Mouse (Mus musculus): ENCODE results near the gene Znrf3.

Gene Znrf3

DNA sequence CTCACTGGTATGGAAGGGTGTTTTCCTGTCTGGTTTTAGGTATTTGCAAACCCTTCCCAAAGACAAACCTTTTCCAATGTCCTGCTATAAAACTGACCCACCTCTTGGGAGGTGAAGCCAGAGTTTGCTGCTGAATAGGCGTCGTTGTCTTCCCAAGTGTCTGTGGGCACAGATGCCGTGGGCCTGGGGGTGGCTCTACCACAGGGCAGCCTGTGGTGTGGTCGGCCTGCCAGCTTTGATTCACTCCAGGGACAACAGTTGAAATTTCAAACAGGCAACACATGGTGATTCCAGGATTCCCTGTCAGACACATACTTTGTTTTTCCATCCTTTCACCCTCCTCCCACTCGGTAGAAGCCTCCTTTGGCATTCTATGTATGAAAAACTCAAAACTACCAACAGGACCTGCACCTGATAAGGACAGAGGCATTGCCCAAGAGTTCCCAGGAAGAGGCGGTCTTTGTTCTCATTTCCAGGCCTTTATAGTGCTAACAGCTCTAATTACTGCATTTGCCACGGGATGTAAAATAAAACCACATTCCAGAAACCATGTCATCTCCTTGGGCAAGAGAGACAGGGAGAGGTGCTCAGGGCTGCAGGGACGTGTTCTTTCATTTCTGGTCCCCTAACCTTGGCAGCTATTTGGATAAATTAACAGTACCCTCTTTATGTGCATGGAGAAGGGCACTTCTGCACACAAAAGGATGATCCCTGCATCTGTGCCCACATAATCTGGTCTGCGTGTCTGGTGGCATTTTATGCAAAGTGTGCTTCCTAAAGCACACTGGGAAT, 173.2 kb downstream of the Znrf3 start:
- no peak for DNase-seq (ENCODE audit: low spot score)

DNA sequence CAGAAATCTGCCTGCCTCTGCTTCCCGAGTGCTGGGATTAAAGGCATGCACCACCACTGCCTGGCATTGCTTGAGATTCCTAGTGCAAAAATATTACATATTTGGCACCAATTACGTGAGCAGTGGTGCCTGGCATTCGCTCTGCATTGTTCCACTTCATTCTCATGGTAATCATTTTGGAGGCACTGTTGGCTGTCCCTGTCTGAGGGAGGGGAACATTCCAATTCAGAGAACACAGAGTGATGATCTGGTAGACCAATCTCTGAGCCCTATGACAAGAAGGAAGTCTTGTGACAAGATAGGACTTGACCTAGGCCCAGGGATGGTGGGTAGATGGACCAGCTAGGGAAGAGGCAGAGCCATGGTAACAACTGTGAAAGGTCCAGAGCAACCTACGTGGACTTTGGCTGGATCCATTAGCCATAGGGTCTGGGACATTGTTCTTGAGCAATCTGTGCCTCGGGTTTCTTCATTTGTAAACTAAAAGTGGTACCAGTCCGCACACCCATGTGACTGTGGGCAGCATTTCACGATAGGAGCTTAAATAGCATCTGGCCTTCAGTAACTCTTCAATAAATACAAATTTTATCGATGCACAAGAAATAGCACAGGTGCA, 174.7 kb downstream of the Znrf3 start:
- no peak for DNase-seq (ENCODE audit: low spot score)

DNA sequence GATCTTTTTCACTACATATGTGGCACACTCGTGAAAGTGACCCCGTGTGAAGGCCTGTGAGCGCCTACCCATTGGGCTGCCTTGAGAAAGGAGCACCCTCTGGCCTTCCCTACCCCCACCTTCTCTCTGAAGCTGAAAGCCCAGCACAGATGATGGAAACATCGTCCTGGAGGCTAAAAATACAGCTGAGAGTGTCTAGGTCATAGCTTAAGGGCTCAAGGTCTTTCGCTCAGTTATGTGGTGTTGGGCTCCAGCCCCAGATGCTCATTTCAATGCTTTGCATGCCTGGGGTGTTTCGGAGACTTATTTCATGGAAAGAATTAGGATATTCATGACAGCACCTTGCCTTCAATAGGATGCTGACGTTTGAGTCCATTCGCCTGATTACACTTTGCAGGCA, 178.9 kb downstream of the Znrf3 start:
- DNase-seq (ENCODE audit: low spot score), result no peak

DNA sequence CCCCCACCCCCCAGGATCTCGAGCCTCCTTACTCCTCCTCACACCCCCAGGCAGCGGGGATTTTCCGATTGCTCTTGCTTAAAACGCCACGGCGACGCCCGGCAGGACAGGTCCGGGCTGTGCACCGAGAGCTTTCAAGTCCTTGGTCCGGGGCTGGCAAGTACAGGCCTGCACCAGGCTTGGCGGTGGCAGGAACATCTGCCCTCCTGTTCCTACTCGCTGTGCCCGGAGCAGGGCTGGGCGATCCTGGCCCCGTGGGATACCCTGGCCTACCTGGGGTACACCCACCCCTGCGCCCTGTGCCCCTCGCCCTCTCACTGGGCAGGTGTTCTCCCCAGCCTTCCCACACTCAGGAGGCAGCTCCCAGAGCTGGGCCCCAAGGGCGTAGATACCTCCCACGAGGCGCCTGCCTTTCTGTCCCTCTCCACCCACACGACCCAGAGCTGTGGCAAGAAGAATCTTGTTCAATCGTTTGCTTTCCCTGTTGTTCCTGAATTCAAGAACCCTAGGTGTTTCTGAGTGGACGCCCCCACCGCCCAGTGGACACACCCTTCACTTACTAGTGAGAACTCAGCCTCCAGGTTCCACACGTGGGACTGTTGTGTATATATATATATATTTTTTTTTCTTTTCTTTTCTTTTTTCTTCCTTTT, 181.4 kb downstream of the Znrf3 start:
- no peak for DNase-seq (ENCODE audit: low spot score)

DNA sequence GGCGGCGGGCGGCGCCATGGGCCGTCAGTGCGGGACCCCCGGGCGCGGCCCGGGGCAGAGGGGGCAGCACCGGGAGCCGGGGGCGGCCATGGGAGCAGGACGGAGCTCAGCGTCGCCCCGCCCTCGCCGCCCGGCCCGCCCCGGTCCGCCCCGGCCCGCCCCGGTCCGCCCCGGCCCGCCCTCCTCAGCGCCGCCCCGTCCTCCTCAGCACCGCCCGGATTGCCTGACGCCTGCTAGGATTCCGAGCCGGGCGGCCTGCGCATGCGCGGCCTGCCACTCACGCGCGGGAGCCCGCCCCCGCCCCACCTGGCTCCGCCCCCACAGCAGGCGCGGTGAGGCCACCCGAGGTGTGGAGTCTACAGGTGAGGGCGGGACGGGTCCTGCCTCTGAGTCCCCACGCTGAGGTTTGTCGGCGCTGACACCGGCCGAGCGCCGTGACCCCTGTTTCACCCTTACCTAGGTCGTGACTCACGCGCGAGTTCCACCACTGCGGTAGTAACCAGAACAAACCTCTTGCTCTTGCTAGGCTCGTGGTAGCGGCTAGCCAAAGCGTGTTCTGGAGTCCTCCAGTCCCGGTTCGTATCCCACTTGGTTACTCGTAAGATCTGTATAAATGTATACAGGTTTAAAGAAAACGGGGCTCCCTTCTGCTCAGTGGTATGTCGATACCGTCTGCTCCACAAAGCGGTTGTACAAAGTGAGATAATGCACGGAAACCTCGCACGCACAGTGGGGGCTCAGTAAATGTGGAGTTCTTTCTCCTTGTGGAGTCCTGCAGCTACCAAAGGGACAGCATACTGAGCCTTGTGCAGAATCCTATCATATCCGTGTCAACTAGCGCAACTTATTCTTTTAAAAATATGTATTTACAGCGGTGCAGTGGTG, 182.9 kb downstream of the Znrf3 start, which contains the start of gene Kremen1:
TSS of gene Kremen1 (minus strand) at position 51 of the 885 bp plus-strand sequence.
- DNase-seq (ENCODE audit: low spot score), result peak; percentile 93

DNA sequence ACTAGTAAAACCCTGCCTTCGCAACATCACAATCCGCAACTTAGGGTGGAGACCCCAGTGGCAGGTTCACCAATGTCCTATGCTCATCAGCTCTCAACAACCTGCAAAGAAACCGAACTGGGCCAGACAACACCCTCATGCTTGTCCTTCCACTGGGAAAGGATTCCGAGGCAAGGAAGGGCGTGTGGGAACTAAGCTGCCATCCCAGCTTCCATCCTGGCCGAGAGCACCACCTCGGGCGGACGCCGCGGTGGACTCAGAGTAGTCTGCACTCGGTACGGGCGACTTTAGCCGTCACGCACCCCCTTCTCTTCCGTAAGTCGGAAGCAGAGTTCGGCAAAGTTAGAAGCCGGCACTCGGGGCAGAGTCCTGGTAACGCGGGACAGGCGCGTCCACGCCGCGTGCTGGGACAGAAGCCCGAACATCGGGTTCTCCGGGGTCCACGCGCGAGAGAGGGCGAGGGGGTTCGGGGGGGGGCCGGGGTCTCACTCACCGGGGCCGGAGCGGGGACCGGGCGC, 183.6 kb downstream of the Znrf3 start:
- peak; percentile 34 for DNase-seq (ENCODE audit: low spot score)

DNA sequence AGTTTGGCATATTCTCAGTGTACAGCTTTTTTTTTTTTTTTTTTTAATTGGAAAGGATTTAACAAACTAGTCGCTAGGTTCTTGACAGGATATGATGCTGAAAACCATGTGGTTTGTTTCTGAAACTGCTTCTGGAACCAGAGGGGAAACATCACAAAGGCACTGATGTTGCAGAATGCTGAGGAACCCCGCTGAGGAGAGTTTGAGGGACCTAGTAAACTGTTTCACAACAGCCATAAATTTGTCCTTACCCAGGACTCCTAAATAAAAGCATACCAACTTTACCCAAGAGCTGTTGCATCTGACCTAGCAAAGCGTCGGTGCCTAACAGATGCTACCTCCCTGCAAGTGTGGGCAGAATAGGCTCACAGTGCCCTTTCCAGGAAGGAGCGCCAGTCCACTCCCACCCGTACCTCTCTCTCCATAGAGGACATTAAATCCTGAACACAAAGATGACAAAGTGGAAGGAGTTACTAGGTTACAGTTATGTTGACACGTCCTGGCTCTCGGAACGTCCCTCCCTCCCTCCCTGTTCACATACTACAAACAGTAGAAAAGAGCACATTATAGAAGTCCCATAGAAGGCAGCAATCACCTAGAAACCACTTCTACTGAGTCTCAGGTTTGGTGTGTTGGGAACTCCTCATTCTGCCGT, 184.6 kb downstream of the Znrf3 start:
- no peak for DNase-seq (ENCODE audit: low spot score)

DNA sequence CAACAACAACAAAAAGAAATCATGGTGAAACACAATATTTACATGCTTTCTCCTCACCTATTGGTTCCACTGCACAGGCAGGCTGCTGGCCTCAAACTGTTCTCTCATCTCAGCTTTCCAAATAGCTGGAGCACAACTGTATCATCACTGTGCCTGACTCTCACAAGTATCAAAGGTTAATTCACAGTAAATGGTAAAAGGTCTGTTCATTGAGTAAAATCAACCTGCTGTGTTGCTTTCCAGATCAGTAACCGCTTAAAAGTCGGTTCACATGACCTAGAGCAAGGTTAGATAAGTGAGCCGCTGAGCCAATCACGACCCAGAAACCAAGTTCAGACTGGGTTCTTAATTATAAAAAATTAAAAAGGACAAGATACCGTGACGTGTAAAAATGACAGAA, 186.6 kb downstream of the Znrf3 start:
- DNase-seq (ENCODE audit: low spot score), result no peak

DNA sequence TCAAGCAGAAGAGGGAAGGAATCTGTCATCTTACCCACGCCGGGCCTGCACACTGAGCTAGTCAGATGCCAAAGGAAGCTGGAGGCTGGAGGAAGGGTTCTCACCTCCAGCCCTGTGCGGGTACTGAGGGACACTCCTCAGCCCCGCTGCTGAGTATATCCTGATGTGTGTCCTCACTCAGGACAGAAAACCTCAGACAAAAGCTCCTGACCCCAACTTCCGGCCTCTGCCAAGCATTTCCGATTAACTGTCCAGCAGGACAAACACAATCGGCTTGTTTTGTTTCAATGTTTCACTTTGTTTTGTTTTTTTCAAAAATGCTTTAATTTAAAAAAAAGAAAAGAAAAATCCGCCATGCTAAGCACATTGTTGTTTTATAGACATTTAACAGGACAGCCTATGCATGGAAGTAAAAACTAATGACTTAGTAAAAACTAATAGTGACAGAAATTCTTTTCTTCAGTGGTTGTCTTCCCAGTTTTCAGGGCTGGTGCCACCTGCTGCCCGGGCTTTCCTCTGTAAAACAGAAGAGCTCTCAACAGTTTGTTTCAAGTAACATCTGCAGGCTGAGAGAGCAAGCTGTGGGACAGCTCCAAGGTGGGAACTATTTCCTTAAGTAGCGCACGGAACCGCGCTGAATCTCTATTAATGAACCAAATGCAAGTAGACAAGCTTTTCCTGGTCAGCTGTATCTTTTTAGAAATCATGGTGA, 187.3 kb downstream of the Znrf3 start:
- no peak for DNase-seq (ENCODE audit: low spot score)

DNA sequence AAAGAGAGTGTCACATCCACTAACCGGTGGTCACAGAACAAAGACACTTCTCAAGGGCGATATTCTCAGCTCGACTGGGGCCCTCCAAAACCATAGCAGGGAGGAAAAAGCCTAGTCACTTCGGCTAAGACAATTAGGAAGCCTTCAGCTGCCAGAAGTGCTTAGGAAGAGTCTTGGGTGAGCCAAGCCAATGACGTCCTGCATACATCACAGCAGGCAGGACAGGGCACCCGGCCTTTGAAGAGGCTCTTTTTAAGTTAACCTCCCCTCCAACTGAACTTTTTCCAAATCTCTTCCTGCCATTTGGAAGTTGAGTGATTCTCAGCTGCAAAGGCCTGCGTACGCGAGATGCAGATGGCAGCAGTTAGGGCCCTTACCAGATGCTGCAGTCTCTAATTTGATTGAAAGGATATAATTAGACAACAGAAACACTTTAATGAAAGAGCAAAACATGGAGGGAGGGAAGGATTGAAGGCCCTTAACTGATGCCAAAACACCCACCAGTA, 189.1 kb downstream of the Znrf3 start:
- DNase-seq (ENCODE audit: low spot score), result no peak

DNA sequence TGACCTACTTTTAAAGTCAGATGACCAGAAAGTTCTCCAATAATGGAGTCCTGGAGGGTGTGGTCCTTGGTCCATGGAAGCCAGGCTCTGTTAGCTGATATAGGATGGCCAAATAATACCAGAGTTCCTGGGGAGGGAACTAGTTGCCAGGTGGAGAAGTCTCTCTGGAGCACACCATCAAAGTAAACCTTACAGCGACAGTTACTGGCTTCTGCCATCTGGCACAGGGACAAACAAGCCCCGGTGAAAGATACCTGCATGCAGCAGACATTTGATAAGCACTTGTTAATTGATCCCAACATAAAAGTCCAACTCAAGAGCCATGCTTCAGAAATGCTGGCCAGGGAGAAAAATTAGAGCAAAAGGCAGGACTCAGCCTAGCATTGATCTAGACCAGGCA, 190.6 kb downstream of the Znrf3 start:
- DNase-seq (ENCODE audit: low spot score), result no peak

DNA sequence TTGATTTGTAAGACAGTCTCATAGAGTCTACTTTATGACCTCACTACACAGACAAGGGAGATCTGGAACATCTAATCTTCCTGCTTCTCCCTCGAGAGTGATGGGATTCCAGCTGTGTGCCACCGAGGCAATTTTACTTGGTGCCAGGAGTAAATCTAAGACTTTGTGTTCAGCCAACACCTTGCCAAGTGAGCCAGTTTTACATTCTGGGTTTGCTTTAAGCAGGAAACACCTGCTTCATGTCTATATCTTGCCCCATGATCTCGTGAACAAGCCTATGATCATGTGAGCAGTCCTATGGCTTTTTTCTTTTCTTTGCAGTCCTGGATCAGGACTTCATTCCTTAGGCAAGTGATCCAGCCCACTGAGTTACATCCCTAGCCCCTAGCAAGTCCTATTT, 191.1 kb downstream of the Znrf3 start:
- DNase-seq (ENCODE audit: low spot score), result no peak

DNA sequence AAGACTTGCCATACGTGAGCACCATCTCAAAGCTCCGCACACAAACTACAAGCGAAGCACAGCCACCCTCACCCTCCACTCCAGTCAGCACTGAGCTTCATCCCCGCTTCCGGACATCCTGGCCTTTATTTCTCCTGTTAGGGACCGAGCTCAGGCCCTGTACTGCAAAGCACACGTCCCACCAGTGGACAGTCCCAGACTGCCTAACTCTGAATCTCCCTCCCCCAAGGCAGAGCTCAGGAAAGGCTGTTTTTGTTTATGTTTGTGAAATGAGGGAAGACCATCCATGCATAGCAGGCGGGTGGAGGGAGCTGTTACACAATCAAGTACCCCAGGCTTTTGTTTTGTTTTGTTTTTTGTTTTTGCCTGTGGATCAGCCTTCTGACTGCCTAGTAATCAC, 191.9 kb downstream of the Znrf3 start:
- DNase-seq (ENCODE audit: low spot score), result no peak

DNA sequence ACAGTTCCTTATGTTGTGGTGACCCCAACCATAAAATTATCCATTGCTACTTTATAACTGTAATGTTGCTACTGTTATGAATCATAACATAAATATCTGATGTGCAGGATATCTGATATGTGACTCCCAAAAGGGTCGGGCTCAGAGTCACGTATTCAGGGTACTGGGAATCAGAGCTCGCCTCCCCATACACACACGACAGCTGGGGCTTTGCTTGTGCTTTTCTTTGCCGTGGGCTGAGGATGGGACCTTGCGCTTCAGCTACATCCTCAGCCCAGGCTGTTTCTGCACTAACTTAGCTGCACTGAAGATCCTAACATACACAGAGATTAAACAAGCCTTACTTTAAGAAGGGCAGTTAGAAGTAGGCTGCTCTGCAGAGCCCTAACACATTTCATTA, 193.5 kb downstream of the Znrf3 start:
- no peak for DNase-seq (ENCODE audit: low spot score)

DNA sequence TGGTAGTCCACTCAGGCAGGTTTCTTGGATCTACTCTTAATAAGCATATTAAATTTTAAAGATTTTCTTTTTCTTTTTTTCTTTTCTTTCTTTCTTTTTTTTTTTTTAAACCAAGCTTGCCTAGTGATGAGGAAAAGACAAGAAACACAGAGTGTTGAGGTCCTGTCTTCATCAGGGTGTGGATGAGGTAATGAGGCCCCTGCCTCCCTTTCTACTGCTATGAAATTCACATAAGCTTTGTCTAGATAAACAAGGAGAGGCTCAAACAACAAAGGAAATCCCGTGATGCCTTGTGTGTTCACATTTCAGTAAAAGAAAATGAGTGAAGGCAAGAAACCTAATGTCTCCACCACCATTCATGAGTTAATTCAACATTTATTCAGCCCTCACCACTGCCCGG, 196.4 kb downstream of the Znrf3 start:
- no peak for DNase-seq (ENCODE audit: low spot score)

DNA sequence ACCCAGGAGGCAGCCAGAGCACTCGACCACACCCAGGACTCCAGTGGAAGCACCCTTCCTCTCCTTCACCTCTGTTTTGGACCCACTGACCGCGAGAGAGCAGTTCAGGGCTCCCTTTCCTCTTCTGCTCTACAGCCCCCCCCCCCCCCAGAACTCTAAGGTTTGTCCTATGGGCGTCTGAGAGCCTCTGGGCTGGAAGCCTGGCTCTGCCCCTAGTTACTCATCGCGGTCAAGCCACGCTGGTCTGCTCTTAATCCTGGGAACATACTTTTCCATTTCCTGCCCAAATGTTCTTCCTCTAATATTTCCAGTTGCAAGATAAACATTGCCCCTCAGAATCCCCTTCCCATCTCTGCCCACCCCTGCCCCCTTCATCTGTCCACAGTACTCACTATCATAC, 199.2 kb downstream of the Znrf3 start:
- no peak for DNase-seq (ENCODE audit: low spot score)

DNA sequence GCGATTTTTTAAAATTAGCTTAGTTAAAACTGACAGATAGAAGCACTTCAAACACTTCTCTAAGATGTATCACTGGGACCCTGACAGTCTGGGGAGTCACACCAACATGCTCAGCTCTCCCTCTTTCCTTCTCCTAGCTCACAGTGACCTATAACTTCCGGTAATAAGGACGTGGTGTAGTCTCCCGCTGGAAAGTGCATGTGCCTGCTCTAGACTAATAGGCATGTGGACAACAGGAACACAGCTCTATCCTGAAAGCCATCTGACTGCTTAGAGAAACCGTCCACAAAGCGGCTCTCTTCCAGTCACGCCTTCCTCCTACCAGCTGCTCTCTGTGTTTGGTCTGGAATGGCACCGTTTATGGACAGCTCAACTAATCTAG, 199.9 kb downstream of the Znrf3 start:
- no peak for DNase-seq (ENCODE audit: low spot score)

DNA sequence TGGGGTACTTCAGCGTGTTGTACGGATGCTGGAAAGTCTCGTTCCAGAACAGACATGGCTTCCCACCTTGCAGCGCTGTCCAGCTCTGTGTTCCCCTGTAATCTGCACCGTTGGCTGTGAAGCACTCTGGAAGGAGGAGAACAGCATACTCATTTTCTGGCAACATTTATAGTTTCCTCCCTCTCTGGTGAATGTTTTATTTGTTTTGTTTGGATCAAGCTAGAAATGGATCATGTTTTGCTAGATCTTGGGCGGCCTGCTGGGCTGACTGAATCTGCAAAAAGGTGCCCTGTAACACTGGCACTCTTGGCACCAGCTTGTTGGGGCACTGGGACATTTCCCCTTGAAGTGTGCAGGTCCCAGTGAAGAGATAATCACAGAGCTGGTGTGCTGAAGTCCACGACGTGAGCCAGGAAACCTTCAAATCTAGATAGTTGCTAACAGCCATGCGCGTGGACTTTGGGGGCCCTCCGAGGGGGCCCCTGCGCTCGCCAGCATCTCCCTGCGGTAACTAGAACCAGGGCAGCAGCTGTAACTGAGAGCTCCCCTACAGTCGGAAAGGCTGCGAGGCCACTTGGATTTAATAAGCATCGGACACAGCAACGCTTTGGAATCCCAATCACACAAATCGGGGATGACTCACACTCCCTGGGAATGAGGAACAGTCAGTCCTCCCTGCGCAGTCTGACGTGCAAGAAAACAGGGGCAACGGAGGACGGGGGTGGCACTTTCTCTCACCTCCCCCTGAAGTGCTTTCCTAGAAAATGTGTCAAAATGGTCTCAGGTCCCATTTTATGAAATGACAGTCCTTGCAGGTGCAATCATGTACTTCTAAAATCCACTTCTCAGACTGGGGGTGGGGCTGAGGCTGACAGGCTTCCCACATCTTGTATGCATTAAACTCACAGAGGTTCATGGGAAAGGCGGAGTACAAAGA, 200.6 kb downstream of the Znrf3 start:
- DNase-seq (ENCODE audit: low spot score), result peak; percentile 44

DNA sequence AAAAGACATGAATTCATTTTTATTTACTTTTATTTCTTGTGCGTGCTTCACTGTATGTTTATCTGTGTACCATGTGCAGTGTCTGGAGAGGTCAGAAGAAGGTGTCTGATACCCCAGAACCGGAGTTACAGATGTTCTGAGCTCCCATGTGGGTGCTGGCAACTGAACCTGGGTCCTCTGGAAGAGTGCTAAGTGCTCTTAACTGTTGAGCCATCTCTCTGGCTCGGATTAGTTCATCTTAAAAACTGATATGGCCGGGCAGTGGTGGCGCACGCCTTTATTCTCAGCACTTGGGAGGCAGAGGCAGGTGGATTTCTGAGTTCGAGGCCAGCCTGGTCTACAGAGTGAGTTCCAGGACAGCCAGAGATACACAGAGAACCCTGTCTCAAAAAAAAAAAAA, 201.4 kb downstream of the Znrf3 start:
- no peak for DNase-seq (ENCODE audit: low spot score)

DNA sequence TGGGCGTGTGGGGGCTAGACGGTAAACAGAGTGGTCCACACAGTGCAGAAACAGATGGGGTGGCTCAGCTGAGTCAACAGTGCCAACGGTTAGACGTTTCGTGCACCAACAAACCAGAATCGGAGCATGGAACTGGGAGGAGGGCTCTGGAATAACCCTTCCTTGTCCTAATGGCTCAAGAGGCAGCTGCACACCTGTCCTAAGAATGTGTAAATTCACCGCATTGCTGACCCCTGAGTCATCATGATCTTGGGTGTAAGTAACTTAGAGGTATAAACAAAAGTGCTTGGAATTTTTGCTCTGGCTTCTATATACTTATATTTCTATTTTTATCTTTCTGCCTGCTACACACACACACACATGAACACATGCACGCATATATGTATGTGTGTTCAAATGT, 202.5 kb downstream of the Znrf3 start:
- DNase-seq (ENCODE audit: low spot score), result no peak

All from lung, postnatal 25 days (tissue).